Mouse (Mus musculus) testis, adult 10 weeks (tissue): ENCODE data around the gene Pls1. TPM values are rescaled to one million over a fixed set of nuclear protein-coding genes. Genes with fewer than 3 reads are reported as not detected.

Source experiments
- polyA plus RNA-seq: library from polyadenylated mRNA; stranded (reverse); fragments of 350-450 nt; fragmentation: Illumina TruSeq; extraction: RNeasy Lipid Tissue Mini Kit (QIAGEN cat#74804); gene quantifications from one replicate; pipeline ENCODE4 v1.2.3, GENCODE M21; 2014; ENCODE audit warnings: low read depth, low replicate concordance

Gene Pls1
- 3.6 TPM for polyA plus RNA-seq

DNA sequence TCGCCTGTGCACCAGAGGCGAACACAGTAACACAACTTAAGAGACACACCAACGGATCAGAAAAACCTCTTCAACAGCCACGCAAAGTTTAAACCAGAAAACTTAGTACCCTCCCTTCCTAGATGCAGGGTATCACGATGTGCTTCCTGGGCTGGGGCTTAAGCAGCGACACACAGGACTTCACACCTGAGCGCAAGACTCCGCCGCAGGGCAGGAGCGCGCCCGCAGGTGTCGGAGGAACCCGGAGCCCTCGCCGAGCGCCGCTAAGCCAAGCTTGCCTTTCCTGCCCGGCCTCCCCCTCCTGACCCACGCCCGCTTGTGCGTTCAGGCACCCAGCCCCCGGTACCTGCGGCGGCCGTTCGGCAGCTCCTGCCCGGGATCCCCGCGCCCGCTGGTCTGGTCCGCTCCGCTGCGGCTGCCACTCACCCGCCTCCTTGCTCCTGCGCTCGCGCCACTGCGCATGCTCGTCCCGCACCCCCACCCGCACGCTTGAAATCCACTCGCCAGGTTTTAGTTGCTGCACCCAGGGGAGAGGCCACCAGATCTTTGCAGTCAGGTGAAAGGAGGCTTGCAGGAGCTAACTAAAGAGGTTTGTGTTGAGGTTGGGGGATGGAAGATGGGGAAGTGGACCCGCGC, at the start of gene Pls1:
Pls1 (minus strand) TSS at position 487 of the 636 bp plus-strand sequence.

DNA sequence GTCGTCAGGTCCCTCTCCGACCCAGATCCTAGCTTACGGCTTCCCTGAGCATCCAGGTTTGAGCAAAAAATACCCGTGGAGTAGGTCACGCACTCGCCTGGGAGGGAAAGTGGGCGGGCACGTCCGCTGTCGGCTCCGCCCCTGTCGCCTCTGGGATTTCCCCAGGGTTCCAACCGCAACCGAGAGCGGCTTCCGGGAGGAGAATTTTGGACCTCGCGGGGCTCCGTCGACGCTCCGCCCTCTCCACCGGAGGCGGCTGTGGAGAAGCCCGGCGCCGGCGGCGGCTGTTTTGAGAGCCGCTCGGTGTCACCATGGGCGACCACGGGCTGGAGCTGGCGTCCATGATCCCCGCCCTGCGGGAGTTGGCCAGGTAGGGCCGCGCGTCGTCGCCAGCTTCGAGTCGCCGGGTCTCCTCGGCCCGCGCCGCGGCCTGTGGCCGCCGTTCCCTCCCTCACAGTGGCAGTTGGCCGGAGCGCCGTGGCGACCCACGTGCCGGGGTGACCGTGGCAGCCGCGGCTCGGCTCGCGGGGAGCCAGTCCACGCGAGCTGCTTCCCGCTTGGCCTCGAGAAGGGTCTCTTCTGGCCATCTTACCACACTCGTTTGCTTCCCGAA, 12.4 kb upstream of the Pls1 start, which contains the start of gene Atr:
Atr (plus strand) TSS at position 184 of the 613 bp plus-strand sequence.

DNA sequence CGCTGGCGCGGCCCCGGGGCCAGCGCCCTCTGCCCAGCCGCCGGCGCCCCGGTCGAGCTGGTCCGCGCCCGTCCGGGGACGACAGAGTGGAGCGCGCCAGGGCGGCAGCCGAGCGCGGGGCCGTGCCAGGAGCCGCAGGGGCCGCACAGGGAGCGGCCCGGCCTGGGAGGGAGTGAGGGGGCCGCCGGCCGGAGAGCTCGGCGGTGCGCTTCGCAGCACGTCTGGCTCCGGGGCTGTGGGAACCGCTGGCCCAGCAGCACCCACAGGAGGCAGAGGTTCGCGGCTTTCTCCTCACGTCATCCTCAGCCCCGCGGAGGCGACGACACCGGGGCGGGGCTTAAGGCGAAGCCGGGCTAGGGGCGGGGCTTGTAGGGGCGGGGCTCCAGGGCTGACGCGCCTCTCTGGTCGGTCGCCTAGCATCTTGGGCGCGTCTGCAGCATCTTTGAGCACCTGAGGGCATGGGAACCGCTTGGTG, 95.0 kb downstream of the Pls1 start, which contains the start of gene Trpc1:
Trpc1 (minus strand) TSS at position 339 of the 475 bp plus-strand sequence.

Other genes with a start within 250 kb of the Pls1 start
- 1.1 TPM for gene Pcolce2, start 207.7 kb downstream of the Pls1 start, polyA plus RNA-seq
- gene Trpc1, start 94.9 kb downstream of the Pls1 start, polyA plus RNA-seq = 11.2 TPM
- 245 TPM for gene Atr, start 12.3 kb upstream of the Pls1 start, polyA plus RNA-seq
- 22.5 TPM for gene Xrn1, start 109.4 kb upstream of the Pls1 start, polyA plus RNA-seq